Mouse (Mus musculus): ENCODE data around the gene Grtp1. TPM values are rescaled to one million over a fixed set of nuclear protein-coding genes. Genes with fewer than 3 reads are reported as not detected.

The Grtp1 gene
- polyA plus RNA-seq, 1 experiment from 2014 or later: 12.1 TPM

DNA sequence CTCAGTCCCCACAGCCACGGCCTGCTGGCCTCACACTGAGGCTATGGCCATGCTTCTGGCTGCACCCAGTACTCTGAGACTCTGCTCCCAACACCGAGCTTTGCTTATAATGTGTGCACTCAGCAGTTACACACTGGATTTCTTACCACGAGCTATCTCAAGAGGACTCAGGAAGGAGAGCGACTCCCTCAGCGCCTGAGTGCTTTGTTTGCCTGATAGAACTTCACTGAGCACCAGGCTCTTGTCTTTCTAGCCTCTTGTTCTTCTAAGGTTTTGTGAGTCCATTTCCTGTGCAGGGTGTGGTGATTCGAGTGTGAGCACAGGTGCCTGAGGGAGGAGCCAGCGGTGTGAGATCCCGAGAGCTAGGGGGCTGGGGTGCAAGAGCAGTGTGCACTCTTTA is 75.5 kb downstream of the Grtp1 start:
- no peaks in the 10 kb centered on the region for H3K27me3 ChIP-seq (ENCODE audit: insufficient read depth, low read length)
- WGBS (ENCODE audit: insufficient replicate concordance): 88% methylated on average over 8 of the region's 8 CpGs
- DNase-seq (no peak), ATAC-seq (no peak)
- TF ChIP-seq EP300 (IDR thresholded peaks at IDR 0.05; ENCODE audit: low read depth) (no peak), CTCF (IDR thresholded peaks at IDR 0.05; ENCODE audit: low read depth) (no peak)
- H3K4me2 ChIP-seq (ENCODE audit: low read depth, low read length): no peak overlapping the region
- H3K9ac ChIP-seq (replicated peaks): no peak overlapping the region
- H3K4me3 ChIP-seq (ENCODE audit: low read depth, low read length): no peak overlapping the region
- no peaks in the 10 kb centered on the region for H3K9me3 ChIP-seq (ENCODE audit: low read length)
- H3K36me3 ChIP-seq (replicated peaks; ENCODE audit: insufficient read depth, low read length): peaks cover 78% of the 10 kb centered on the region
- H3K4me1 ChIP-seq (ENCODE audit: insufficient read depth): peaks cover 3% of the 10 kb centered on the region; the same call in 1 of the 2 replicates
- H3K27ac ChIP-seq (ENCODE audit: low read depth): no peak overlapping the region

DNA sequence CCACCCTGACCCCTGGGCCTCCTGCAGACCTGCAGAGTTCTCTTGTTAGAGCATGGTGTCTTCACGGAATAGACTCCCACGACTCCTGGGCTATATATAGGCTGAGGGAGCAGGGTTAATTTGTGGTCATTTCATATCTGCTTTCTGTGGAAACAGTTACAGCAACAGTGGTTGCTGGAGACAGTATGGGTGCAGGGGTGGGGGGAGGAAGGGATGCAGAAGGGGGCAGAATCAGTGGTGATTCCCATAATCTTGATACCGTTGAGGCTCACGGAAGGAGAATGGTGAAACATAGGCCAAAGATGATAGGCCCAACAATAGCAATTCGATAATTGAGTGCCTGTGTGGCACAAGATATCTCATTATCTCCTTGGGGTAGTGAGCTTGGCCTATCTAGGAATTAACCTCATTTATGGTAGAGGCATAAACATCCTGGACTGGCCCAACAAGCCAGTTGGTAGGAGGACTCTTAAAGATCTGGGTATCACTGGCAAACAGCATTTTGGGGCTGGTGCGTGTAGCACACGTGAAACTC is 77.5 kb downstream of the Grtp1 start:
- no peak for DNase-seq
- Histone ChIP-seq H3K4me2 (ENCODE audit: low read depth, low read length) (no peak overlapping the region), H3K27ac (ENCODE audit: low read depth) (no peak overlapping the region), H3K9ac (replicated peaks) (no peak overlapping the region), H3K9me3 (ENCODE audit: low read length) (no peaks in the 10 kb centered on the region), H3K4me1 (ENCODE audit: insufficient read depth) (peaks cover 3% of the 10 kb centered on the region; the same call in 1 of the 2 replicates), H3K36me3 (replicated peaks; ENCODE audit: insufficient read depth, low read length) (peaks cover 81% of the 10 kb centered on the region), H3K4me3 (ENCODE audit: low read depth, low read length) (no peak overlapping the region), H3K27me3 (ENCODE audit: insufficient read depth, low read length) (no peaks in the 10 kb centered on the region)
- 53% methylated on average over 7 of the region's 7 CpGs for WGBS (ENCODE audit: insufficient replicate concordance)
- ATAC-seq: peak; percentile 31
- TF ChIP-seq CTCF (IDR thresholded peaks at IDR 0.05; ENCODE audit: low read depth) (no peak), EP300 (IDR thresholded peaks at IDR 0.05; ENCODE audit: low read depth) (peak; percentile 83)

MicroRNAs encoded within 50 kb of the gene (microRNA counts, 519-probe panel; counts per million panel counts)
- not detected for microRNA mmu-miR-1968

Small RNAs within 50 kb of the gene (microRNA-seq; reads per million reads assigned to microRNA genes)
- 17.4 reads per million, percentile 26 among the genes with 10 or more reads in this experiment for gene Mir1968
- not detected for gene Mir7065

Other genes starting within 250 kb of the Grtp1 start
- 35.1 and 36.0 TPM in 2 replicates for gene F7, start 174.6 kb downstream of the Grtp1 start, polyA plus RNA-seq (2015; fragmentation: Nextera tagmentation; extraction: Ambion mirVana)
- 531 and 542 TPM in 2 replicates for gene F10, start 163.3 kb downstream of the Grtp1 start, polyA plus RNA-seq (2015; fragmentation: Nextera tagmentation; extraction: Ambion mirVana)
- 93.8 and 97.1 TPM in 2 replicates for gene Proz, start 139.7 kb downstream of the Grtp1 start, polyA plus RNA-seq (2015; fragmentation: Nextera tagmentation; extraction: Ambion mirVana)
- 6.7 and 8.8 TPM in 2 replicates for gene Pcid2, start 95.2 kb downstream of the Grtp1 start, polyA plus RNA-seq (2015; fragmentation: Nextera tagmentation; extraction: Ambion mirVana)
- 60.5 and 62.9 TPM in 2 replicates for gene Cul4a, start 95.0 kb downstream of the Grtp1 start, polyA plus RNA-seq (2015; fragmentation: Nextera tagmentation; extraction: Ambion mirVana)
- gene Lamp1, start 41.5 kb downstream of the Grtp1 start, polyA plus RNA-seq (2015; fragmentation: Nextera tagmentation; extraction: Ambion mirVana): 199 and 206 TPM in 2 replicates
- gene Adprhl1, start 53.5 kb upstream of the Grtp1 start, polyA plus RNA-seq (2015; fragmentation: Nextera tagmentation; extraction: Ambion mirVana): 0.45 TPM in 1 of 2 replicates, not detected in the other
- 5.0 and 5.9 TPM in 2 replicates for gene Dcun1d2, start 87.5 kb upstream of the Grtp1 start, polyA plus RNA-seq (2015; fragmentation: Nextera tagmentation; extraction: Ambion mirVana)
- 3.3 and 3.7 TPM in 2 replicates for gene Tmco3, start 87.6 kb upstream of the Grtp1 start, polyA plus RNA-seq (2015; fragmentation: Nextera tagmentation; extraction: Ambion mirVana)
- gene Tfdp1, start 138.1 kb upstream of the Grtp1 start, polyA plus RNA-seq (2015; fragmentation: Nextera tagmentation; extraction: Ambion mirVana): 45.9 and 52.5 TPM in 2 replicates
- gene Atp4b, start 196.2 kb upstream of the Grtp1 start, polyA plus RNA-seq (2015; fragmentation: Nextera tagmentation; extraction: Ambion mirVana): not detected in 2 replicates
- not detected in 2 replicates for gene Grk1, start 204.5 kb upstream of the Grtp1 start, polyA plus RNA-seq (2015; fragmentation: Nextera tagmentation; extraction: Ambion mirVana)
- gene Tmem255b, start 234.6 kb upstream of the Grtp1 start, polyA plus RNA-seq (2015; fragmentation: Nextera tagmentation; extraction: Ambion mirVana): not detected in 2 replicates

All from liver, postnatal 0 days (tissue).